Mouse (Mus musculus) cortical plate, adult 2 months (tissue): ENCODE results near the gene Hoxd11.

Experiments used
- CTCF ChIP-seq: fragments of 200-500 bp; IDR thresholded peaks from 2 replicates; pipeline ENCODE4 v1.5.1; 2011; ENCODE audit warnings: mild to moderate bottlenecking, control low read depth, low read length; ENCODE audit not compliant: insufficient read depth; ENCODE audit errors: extremely low read depth
- POLR2A ChIP-seq: fragments of 200-500 bp; IDR thresholded peaks from 2 replicates; pipeline ENCODE4 v1.6.1; 2011; ENCODE audit warnings: mild to moderate bottlenecking, low read length, control low read depth; ENCODE audit not compliant: insufficient read depth; ENCODE audit errors: extremely low read depth

GRCm38 (mm10) chr2:74686988-74687697 lies 7.8 kb downstream of the Hoxd11 start:
- TF ChIP-seq CTCF (no peak), POLR2A (no peak)
